In the genomic region with DNA sequence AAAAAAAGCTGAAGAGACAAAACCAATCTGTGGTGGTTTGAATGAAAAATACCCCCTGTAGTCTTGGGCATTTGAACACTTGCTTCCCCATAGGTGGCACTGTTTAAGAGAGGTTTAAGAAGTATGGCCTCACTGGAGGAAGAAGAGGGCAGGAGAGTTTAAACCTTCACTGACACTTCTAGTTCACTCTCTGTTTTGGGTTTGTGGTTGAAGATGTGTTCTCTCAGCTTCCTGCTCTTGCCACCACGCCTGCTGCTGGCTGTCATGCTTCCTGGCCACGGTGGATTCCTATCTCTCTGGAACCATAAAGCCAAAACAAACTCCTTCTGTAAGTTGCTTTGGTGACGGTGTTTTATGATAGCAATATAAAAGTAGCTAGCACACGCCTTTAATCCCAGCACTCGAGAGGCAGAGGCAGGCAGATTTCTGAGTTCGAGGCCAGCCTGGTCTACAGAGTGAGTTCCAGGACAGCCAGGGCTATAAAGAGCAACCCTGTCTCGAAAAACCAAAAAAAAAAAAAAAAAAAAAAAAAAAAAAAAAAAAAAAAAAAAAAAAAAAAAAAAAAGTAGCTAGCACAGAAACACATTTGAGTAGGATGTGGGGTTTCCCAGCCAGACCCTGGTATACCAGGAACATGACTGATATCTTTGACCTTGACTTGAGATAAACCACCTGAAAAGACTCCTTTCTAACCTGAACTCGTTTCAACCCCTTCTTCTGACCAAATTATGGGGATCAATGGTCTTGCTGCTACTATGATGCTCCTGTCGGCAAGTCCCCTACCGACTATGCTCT, we compare ENCODE assay signal across 22 mouse cellular contexts. TPM values are rescaled to one million over a fixed set of nuclear protein-coding genes. Genes with fewer than 3 reads are reported as not detected.
A peak's percentile ranks its signal among the peaks of the same experiment; 100 is the strongest.
DNase-seq lines count a peak whose midpoint lies in the region; ATAC-seq and TF ChIP-seq lines count a peak whose summit lies in the region.
"Had no signal": no experiment of that assay in that cellular context is flagged by ENCODE, and none has a peak within 500 bp of the region (broad histone marks: within the 10 kb centered on the region; RNA-seq: fewer than 3 reads in every experiment).

No protein-coding gene starts in this region.

- no peak overlapping the region for H3K4me2 ChIP-seq in midbrain, embryonic 11.5 days
- H3K4me2 ChIP-seq in midbrain, embryonic 14.5 days (ENCODE audit: low read length) = no peak overlapping the region
- H3K4me2 ChIP-seq: embryonic facial prominence, embryonic 13.5 days; forebrain, embryonic 12.5 days; forebrain, embryonic 15.5 days; heart, embryonic 13.5 days; hindbrain, embryonic 14.5 days had no signal

- ATAC-seq in midbrain, embryonic 11.5 days (ENCODE audit: low FRiP score) = no peak
- no peak for ATAC-seq in midbrain, embryonic 14.5 days (ENCODE audit: low FRiP score, low TSS enrichment)
- peak; percentile 72 for ATAC-seq in common myeloid progenitor, adult 5-6 weeks (replicated peaks; ENCODE audit: low read depth, poor library complexity, severe bottlenecking)
- ATAC-seq: forebrain, embryonic 15.5 days; intestine, postnatal 0 days; Patski had no signal

- no peaks in the 10 kb centered on the region for H3K27me3 ChIP-seq in midbrain, embryonic 11.5 days (ENCODE audit: control insufficient read depth, insufficient read depth, low read length)
- no peaks in the 10 kb centered on the region for H3K27me3 ChIP-seq in midbrain, embryonic 14.5 days (ENCODE audit: control insufficient read depth, insufficient read depth, low read length)
- H3K27me3 ChIP-seq: embryonic facial prominence, embryonic 13.5 days; forebrain, embryonic 12.5 days; forebrain, embryonic 15.5 days; heart, embryonic 13.5 days; Patski had no signal

- no peaks in the 10 kb centered on the region for H3K9me3 ChIP-seq in midbrain, embryonic 11.5 days (ENCODE audit: control insufficient read depth, low read length)
- no peaks in the 10 kb centered on the region for H3K9me3 ChIP-seq in midbrain, embryonic 14.5 days (ENCODE audit: control insufficient read depth, low read length)
- H3K9me3 ChIP-seq in ES-E14 (ENCODE audit: control insufficient read depth, insufficient read depth, low read depth, low read length) = no peaks in the 10 kb centered on the region
- H3K9me3 ChIP-seq: embryonic facial prominence, embryonic 10.5 days; embryonic facial prominence, embryonic 13.5 days; forebrain, embryonic 12.5 days; forebrain, embryonic 15.5 days; heart, embryonic 13.5 days had no signal

- H3K4me1 ChIP-seq in midbrain, embryonic 11.5 days (ENCODE audit: control insufficient read depth, insufficient read depth, low read length) = no peaks in the 10 kb centered on the region
- H3K4me1 ChIP-seq in midbrain, embryonic 14.5 days (ENCODE audit: control insufficient read depth, insufficient read depth, low read length) = no peaks in the 10 kb centered on the region
- H3K4me1 ChIP-seq in ES-E14 (ENCODE audit: control insufficient read depth in 2 of 2, insufficient read depth in 2 of 2, low read length in 2 of 2, poor library complexity in 1 of 2) = no peaks in the 10 kb centered on the region
- H3K4me1 ChIP-seq: embryonic facial prominence, embryonic 10.5 days; embryonic facial prominence, embryonic 13.5 days; forebrain, embryonic 12.5 days; forebrain, embryonic 15.5 days; heart, embryonic 13.5 days had no signal

- no peak overlapping the region for H3K9ac ChIP-seq in midbrain, embryonic 11.5 days (ENCODE audit: low read length)
- no peak overlapping the region for H3K9ac ChIP-seq in midbrain, embryonic 14.5 days (replicated peaks; ENCODE audit: low read length)
- no peak overlapping the region for H3K9ac ChIP-seq in ES-E14 (ENCODE audit: insufficient read depth, low read depth, low read length, poor library complexity, severe bottlenecking)
- H3K9ac ChIP-seq: embryonic facial prominence, embryonic 13.5 days; forebrain, embryonic 12.5 days; forebrain, embryonic 15.5 days; heart, embryonic 13.5 days; hindbrain, embryonic 14.5 days had no signal

- H3K27ac ChIP-seq in midbrain, embryonic 11.5 days (ENCODE audit: low read depth, low read length) = no peak overlapping the region
- H3K27ac ChIP-seq in midbrain, embryonic 14.5 days (replicated peaks; ENCODE audit: low read depth, low read length) = no peak overlapping the region
- no peak overlapping the region for H3K27ac ChIP-seq in ES-E14 (ENCODE audit: insufficient read depth, low read depth, low read length, poor library complexity, severe bottlenecking)
- H3K27ac ChIP-seq: embryonic facial prominence, embryonic 10.5 days; embryonic facial prominence, embryonic 13.5 days; forebrain, embryonic 12.5 days; forebrain, embryonic 15.5 days; heart, embryonic 13.5 days; hindbrain, embryonic 14.5 days had no signal

- H3K36me3 ChIP-seq in midbrain, embryonic 11.5 days (ENCODE audit: control insufficient read depth, insufficient read depth, low read length) = no peaks in the 10 kb centered on the region
- no peaks in the 10 kb centered on the region for H3K36me3 ChIP-seq in midbrain, embryonic 14.5 days (ENCODE audit: control insufficient read depth, insufficient read depth, low read length)
- no peaks in the 10 kb centered on the region for H3K36me3 ChIP-seq in ES-E14 (ENCODE audit: control insufficient read depth, insufficient read depth, low read length, poor library complexity, severe bottlenecking)
- H3K36me3 ChIP-seq: embryonic facial prominence, embryonic 10.5 days; embryonic facial prominence, embryonic 13.5 days; forebrain, embryonic 12.5 days; forebrain, embryonic 15.5 days; heart, embryonic 13.5 days had no signal

- no peak overlapping the region for H3K4me3 ChIP-seq in midbrain, embryonic 11.5 days (ENCODE audit: low read depth, low read length)
- H3K4me3 ChIP-seq in midbrain, embryonic 14.5 days (replicated peaks; ENCODE audit: low read depth, low read length) = no peak overlapping the region
- no peak overlapping the region for H3K4me3 ChIP-seq in ES-E14 (ENCODE audit: insufficient read depth in 1 of 2, low read depth in 1 of 2, low read length in 2 of 2, poor library complexity in 1 of 2, severe bottlenecking in 1 of 2)
- H3K4me3 ChIP-seq: embryonic facial prominence, embryonic 10.5 days; embryonic facial prominence, embryonic 13.5 days; erythroblast, embryonic 14.5 days; forebrain, embryonic 12.5 days; forebrain, embryonic 15.5 days; heart, embryonic 13.5 days had no signal

- in situ Hi-C loops in ES-E14 (cut with MboI; ENCODE audit: low sequenced_read_pairs in 2 of 2, unreplicated experiment in 2 of 2) = no loop called here

- WGBS in midbrain, embryonic 11.5 days = 89% methylated on average over 10 of the region's 10 CpGs
- 88% methylated on average over 10 of the region's 10 CpGs for WGBS in midbrain, embryonic 14.5 days

- DNase-seq in midbrain, embryonic 11.5 days (ENCODE audit: low spot score, missing footprints) = peak; percentile 75
- no peak for DNase-seq in midbrain, embryonic 14.5 days
- DNase-seq in ES-E14 (ENCODE audit: low read depth, low spot score) = no peak
- no peak for DNase-seq in kidney, postnatal 25 days
- DNase-seq in left cerebral cortex, adult 11 months (ENCODE audit: low spot score) = no peak
- DNase-seq: adrenal gland, adult 2 months; adrenal gland, postnatal 14 days; cerebellum, adult 11 months; cerebellum, adult 2 months; cerebellum, adult 9-11 months; cerebellum, postnatal 25 days; embryo, embryonic 11 days had no signal

TF ChIP-seq in ES-E14, 5 proteins besides CTCF, POLR2A, EP300 and RAD21:
- TF ChIP-seq MAFK (IDR thresholded peaks at IDR 0.05; ENCODE audit: insufficient read depth, low read depth, low read length) (no peak), ZNF384 (IDR thresholded peaks at IDR 0.05; ENCODE audit: low read depth, low read length) (peak; percentile 91)

RNA-seq across cellular contexts. Expression of a gene that starts 10.0 kb away (rescaled TPM):
- polyA plus RNA-seq in midbrain, embryonic 11.5 days (2014; fragmentation: Nextera tagmentation; extraction: Ambion mirVana) = 14.0 and 18.5 TPM in 2 replicates
- polyA plus RNA-seq in midbrain, embryonic 14.5 days (2014; fragmentation: Nextera tagmentation; extraction: Ambion mirVana) = 23.4 and 28.0 TPM in 2 replicates
- total RNA-seq in ES-E14 (2012; rRNA removed) = 5.1 and 5.9 TPM in 2 replicates
- total RNA-seq in common myeloid progenitor, adult 5-6 weeks (2017) = 4.6 and 14.1 TPM in 2 replicates
